Mouse (Mus musculus) kidney, adult 2 months (tissue): Measurements from ENCODE around the gene Hunk. TPM values are rescaled to one million over a fixed set of nuclear protein-coding genes. Genes with fewer than 3 reads are reported as not detected.

Experiments
- DNase-seq: peaks from one replicate; pipeline ENCODE4 v3.0.0; 2021
- H3K27ac ChIP-seq: fragments of 200-500 bp; 2 replicates; pipeline ENCODE4 v1.5.1; 2012; ENCODE audit warnings: low read depth, low read length, control low read depth, inconsistent platforms; ENCODE audit not compliant: insufficient read depth
- H3K27me3 ChIP-seq: fragments of 200-500 bp; replicated peaks from 2 replicates; pipeline ENCODE4 v1.6.1; 2012; ENCODE audit warnings: mild to moderate bottlenecking, moderate library complexity, low read length, inconsistent platforms; ENCODE audit not compliant: control insufficient read depth, insufficient read depth
- H3K36me3 ChIP-seq: fragments of 200-500 bp; 2 replicates; pipeline ENCODE4 v1.6.1; 2012; ENCODE audit warnings: mild to moderate bottlenecking, moderate library complexity, low read length, inconsistent platforms; ENCODE audit not compliant: control insufficient read depth, insufficient read depth
- H3K4me1 ChIP-seq: fragments of 200-500 bp; 2 replicates; pipeline ENCODE4 v1.6.1; 2011; ENCODE audit warnings: low read length; ENCODE audit not compliant: control insufficient read depth, insufficient read depth
- H3K4me3 ChIP-seq: fragments of 200-500 bp; 2 replicates; pipeline ENCODE4 v1.5.1; 2011; ENCODE audit warnings: mild to moderate bottlenecking, low read depth, low read length, control low read depth; ENCODE audit not compliant: insufficient read depth
- CTCF ChIP-seq: fragments of 200-500 bp; conservative IDR thresholded peaks from 2 replicates; pipeline ENCODE4 v1.5.1; 2011; ENCODE audit warnings: low read depth, mild to moderate bottlenecking, control low read depth, low read length, moderate library complexity, mixed read lengths; ENCODE audit not compliant: insufficient read depth, insufficient read length
- POLR2A ChIP-seq: fragments of 200-500 bp; IDR thresholded peaks from one replicate; pipeline ENCODE4 v1.6.1; 2011; ENCODE audit warnings: low read depth, low read length, control low read depth
- WGBS: fragments of 180-500 bp; shearing (Covaris S2); methylation state at CpG from one replicate; pipeline ENCODE4 v1.1.7; 2018; 5-methylcytosine and 5-hydroxymethylcytosine counted together
- polyA plus RNA-seq: library from polyadenylated mRNA; depleted of rRNA; stranded (reverse); fragments of >200 nt; gene quantifications from 2 replicates; pipeline ENCODE4 v1.2.3, GENCODE M21; 2012

Gene Hunk
- polyA plus RNA-seq, 1 experiment, result 2.1 TPM

GRCm38 (mm10) chr16:90522575-90522974, 136.8 kb downstream of the Hunk start:
- Histone ChIP-seq H3K27ac (no peak overlapping the region), H3K27me3 (no peaks in the 10 kb centered on the region), H3K36me3 (no peaks in the 10 kb centered on the region), H3K4me1 (no peaks in the 10 kb centered on the region), H3K4me3 (no peak overlapping the region)
- DNase-seq, result peak; percentile 16
- WGBS, result 68% methylated on average over 1 of the region's 1 CpGs
- TF ChIP-seq POLR2A (no peak), CTCF (no peak)

- no peak for TF ChIP-seq CTCF
- TF ChIP-seq POLR2A, result no peak
- Histone ChIP-seq H3K4me1 (no peaks in the 10 kb centered on the region), H3K36me3 (no peaks in the 10 kb centered on the region), H3K27me3 (no peaks in the 10 kb centered on the region), H3K4me3 (no peak overlapping the region), H3K27ac (no peak overlapping the region)
- 20% methylated on average over 6 of the region's 6 CpGs for WGBS
- peak; percentile 7 for DNase-seq
Measured at GRCm38 (mm10) chr16:90523373-90523772, 137.6 kb downstream of the Hunk start.

- Histone ChIP-seq H3K36me3 (no peaks in the 10 kb centered on the region), H3K27ac (no peak overlapping the region), H3K4me3 (no peak overlapping the region), H3K4me1 (no peaks in the 10 kb centered on the region), H3K27me3 (no peaks in the 10 kb centered on the region)
- TF ChIP-seq CTCF, result no peak
- no peak for TF ChIP-seq POLR2A
- WGBS, result 89% methylated on average over 18 of the region's 18 CpGs
- no peak for DNase-seq
Measured at GRCm38 (mm10) chr16:90523894-90524293, 138.1 kb downstream of the Hunk start.

- Histone ChIP-seq H3K27ac (no peak overlapping the region), H3K27me3 (no peaks in the 10 kb centered on the region), H3K36me3 (no peaks in the 10 kb centered on the region), H3K4me3 (no peak overlapping the region), H3K4me1 (no peaks in the 10 kb centered on the region)
- WGBS, result 96% methylated on average over 18 of the region's 18 CpGs
- TF ChIP-seq POLR2A (no peak), CTCF (no peak)
- DNase-seq, result no peak
Measured at GRCm38 (mm10) chr16:90524393-90524792, 138.6 kb downstream of the Hunk start.

- 25% methylated on average over 10 of the region's 10 CpGs for WGBS
- no peaks in the 10 kb centered on the region for H3K4me1 ChIP-seq
- no peaks in the 10 kb centered on the region for H3K27me3 ChIP-seq
- H3K36me3 ChIP-seq, result no peaks in the 10 kb centered on the region
- DNase-seq, result peak; percentile 48
- no peak for TF ChIP-seq CTCF
- no peak for TF ChIP-seq POLR2A
- no peak overlapping the region for H3K4me3 ChIP-seq
- H3K27ac ChIP-seq, result no peak overlapping the region
Measured at GRCm38 (mm10) chr16:90533119-90533673, 147.4 kb downstream of the Hunk start.

GRCm38 (mm10) chr16:90534591-90534990, 148.8 kb downstream of the Hunk start:
- Histone ChIP-seq H3K27ac (no peak overlapping the region), H3K4me3 (no peak overlapping the region), H3K36me3 (no peaks in the 10 kb centered on the region), H3K27me3 (no peaks in the 10 kb centered on the region), H3K4me1 (no peaks in the 10 kb centered on the region)
- 84% methylated on average over 8 of the region's 8 CpGs for WGBS
- TF ChIP-seq POLR2A, result no peak
- no peak for TF ChIP-seq CTCF
- no peak for DNase-seq

- Histone ChIP-seq H3K27me3 (no peaks in the 10 kb centered on the region), H3K4me1 (no peaks in the 10 kb centered on the region), H3K27ac (no peak overlapping the region), H3K4me3 (no peak overlapping the region), H3K36me3 (no peaks in the 10 kb centered on the region)
- 66% methylated on average over 5 of the region's 5 CpGs for WGBS
- TF ChIP-seq POLR2A (no peak), CTCF (no peak)
- no peak for DNase-seq
Measured at GRCm38 (mm10) chr16:90538926-90539325, 153.1 kb downstream of the Hunk start.
